Mouse (Mus musculus) lung, postnatal 25 days (tissue): ENCODE results near the gene Gtsf1.
A peak's percentile ranks its signal among the peaks of the same experiment; 100 is the strongest.
"Not testable (repeated sequence)": the region's sequence is repeated elsewhere in the genome, so short reads cannot be mapped to it uniquely, and the experiment has no call there.

Experiments
- DNase-seq: peaks from one replicate; pipeline ENCODE4 v3.0.0; 2022; ENCODE audit warnings: low spot score

The Gtsf1 gene

GRCm38 (mm10) chr15:103430241-103430640 lies at the start of gene Gtsf1:
Gene Gtsf1 (minus strand): TSS chr15:103430470.
- no peak for DNase-seq

- DNase-seq = no peak
Measured at GRCm38 (mm10) chr15:103479080-103479606, 48.9 kb upstream of the Gtsf1 start.

- no peak for DNase-seq
Measured at GRCm38 (mm10) chr15:103473769-103474168, 43.5 kb upstream of the Gtsf1 start.

GRCm38 (mm10) chr15:103473182-103473581 lies 42.9 kb upstream of the Gtsf1 start:
- DNase-seq = no peak

- DNase-seq = no peak
Measured at GRCm38 (mm10) chr15:103472265-103472664, 42.0 kb upstream of the Gtsf1 start.

- no peak for DNase-seq
Measured at GRCm38 (mm10) chr15:103471488-103472194, 41.4 kb upstream of the Gtsf1 start.

- no peak for DNase-seq
Measured at GRCm38 (mm10) chr15:103462539-103463261, 32.4 kb upstream of the Gtsf1 start.

- DNase-seq = no peak
Measured at GRCm38 (mm10) chr15:103454449-103454848, 24.2 kb upstream of the Gtsf1 start.

GRCm38 (mm10) chr15:103453551-103454218 lies 23.4 kb upstream of the Gtsf1 start, which contains the start of gene Nckap1l:
Gene Nckap1l (plus strand): TSS chr15:103453794.
- DNase-seq = peak; percentile 83

- no peak for DNase-seq
Measured at GRCm38 (mm10) chr15:103448369-103448768, 18.1 kb upstream of the Gtsf1 start, which contains the start of gene Gtsf2. Gene Gtsf2 (minus strand): TSS chr15:103448469.

- not testable (repeated sequence) for DNase-seq
Measured at GRCm38 (mm10) chr15:103445966-103446365, 15.7 kb upstream of the Gtsf1 start.

- DNase-seq = no peak
Measured at GRCm38 (mm10) chr15:103427017-103427416, 3.3 kb downstream of the Gtsf1 start.

GRCm38 (mm10) chr15:103405586-103405985 lies 24.7 kb downstream of the Gtsf1 start:
- DNase-seq = not testable (repeated sequence)

- DNase-seq = no peak
Measured at GRCm38 (mm10) chr15:103401361-103401760, 28.9 kb downstream of the Gtsf1 start.

GRCm38 (mm10) chr15:103393577-103393976 lies 36.7 kb downstream of the Gtsf1 start:
- no peak for DNase-seq

GRCm38 (mm10) chr15:103388556-103389145 lies 41.6 kb downstream of the Gtsf1 start:
- DNase-seq = peak; percentile 51

GRCm38 (mm10) chr15:103383771-103384488 lies 46.3 kb downstream of the Gtsf1 start:
- peak; percentile 72 for DNase-seq

GRCm38 (mm10) chr15:103382795-103383406 lies 47.4 kb downstream of the Gtsf1 start:
- peak; percentile 73 for DNase-seq

- no peak for DNase-seq
Measured at GRCm38 (mm10) chr15:103382075-103382474, 48.2 kb downstream of the Gtsf1 start.

- no peak for DNase-seq
Measured at GRCm38 (mm10) chr15:103378665-103379356, 51.5 kb downstream of the Gtsf1 start.
